In genomic region chr12:25096640-25097051, GRCm38 (mm10) we compare ENCODE assay signal across 7 mouse cellular contexts. TPM values are rescaled to one million over a fixed set of nuclear protein-coding genes. Genes with fewer than 3 reads are reported as not detected.
A peak's percentile ranks its signal among the peaks of the same experiment; 100 is the strongest.
DNase-seq lines count a peak whose midpoint lies in the region; ATAC-seq and TF ChIP-seq lines count a peak whose summit lies in the region.

No protein-coding gene starts in this region.

- peak overlapping the region; percentile 70 for H3K4me3 ChIP-seq in spleen, adult 2 months (ENCODE audit: extremely low read depth, insufficient read depth, insufficient read length)
- peak overlapping the region; percentile 60 for H3K4me3 ChIP-seq in embryonic fibroblast, embryonic 13.5 days (ENCODE audit: insufficient read depth, low read length)
- H3K4me3 ChIP-seq in midbrain, embryonic 15.5 days = peak overlapping the region; percentile 71

- peak overlapping the region; percentile 63 for H3K9ac ChIP-seq in midbrain, embryonic 15.5 days

- peaks cover 11% of the 10 kb centered on the region for H3K27me3 ChIP-seq in spleen, adult 2 months (ENCODE audit: control insufficient read depth, insufficient read depth, low read length)
- no peaks in the 10 kb centered on the region for H3K27me3 ChIP-seq in midbrain, embryonic 15.5 days (replicated peaks)

- peak overlapping the region; percentile 63 for H3K27ac ChIP-seq in spleen, adult 2 months (ENCODE audit: insufficient read depth, low read length)
- H3K27ac ChIP-seq in embryonic fibroblast, embryonic 13.5 days (ENCODE audit: insufficient read depth, low read length) = peak overlapping the region; percentile 32; the same call in 1 of the 2 replicates
- peak overlapping the region; percentile 93 for H3K27ac ChIP-seq in midbrain, embryonic 15.5 days

- WGBS in spleen, adult 2 months = 4% methylated on average over 15 of the region's 15 CpGs
- WGBS in midbrain, embryonic 15.5 days = 1% methylated on average over 15 of the region's 15 CpGs

- TF ChIP-seq POLR2A in spleen, adult 2 months (IDR thresholded peaks at IDR 0.05; ENCODE audit: low read depth, low read length) = no peak
- no peak for TF ChIP-seq POLR2A in embryonic fibroblast, embryonic 13.5 days (IDR thresholded peaks at IDR 0.05; ENCODE audit: low read depth, low read length)

- no peaks in the 10 kb centered on the region for H3K36me3 ChIP-seq in spleen, adult 2 months (ENCODE audit: control insufficient read depth, insufficient read depth, low read length)
- no peaks in the 10 kb centered on the region for H3K36me3 ChIP-seq in midbrain, embryonic 15.5 days (replicated peaks)

- peak overlapping the region; percentile 96 for H3K4me2 ChIP-seq in midbrain, embryonic 15.5 days

- no peak for ATAC-seq in midbrain, embryonic 15.5 days (replicated peaks)

- H3K9me3 ChIP-seq in midbrain, embryonic 15.5 days = no peaks in the 10 kb centered on the region

- peaks cover 21% of the 10 kb centered on the region for H3K4me1 ChIP-seq in spleen, adult 2 months (ENCODE audit: control insufficient read depth, insufficient read depth, insufficient read length)
- no peaks in the 10 kb centered on the region for H3K4me1 ChIP-seq in embryonic fibroblast, embryonic 13.5 days (ENCODE audit: control insufficient read depth, insufficient read depth, low read length)
- H3K4me1 ChIP-seq in midbrain, embryonic 15.5 days = peaks cover 75% of the 10 kb centered on the region

- TF ChIP-seq CTCF in spleen, adult 2 months (IDR thresholded peaks at IDR 0.05; ENCODE audit: extremely low read depth, insufficient read depth, insufficient read length, insufficient replicate concordance) = no peak
- TF ChIP-seq CTCF in embryonic fibroblast, embryonic 13.5 days (IDR thresholded peaks at IDR 0.05; ENCODE audit: borderline replicate concordance, insufficient read depth, low read length) = no peak

- DNase-seq in spleen, adult 2 months (ENCODE audit: low read depth in 1 of 2, low spot score in 2 of 2) = peak in 1 of 2 experiments; percentile 11
- no peak for DNase-seq in spleen, adult 12 weeks (ENCODE audit: low spot score)
- DNase-seq in kidney, adult 9 months = peak; percentile 70
- DNase-seq in ovary, postnatal 36 days (ENCODE audit: low spot score) = no peak
- no peak for DNase-seq in gastrocnemius, postnatal 4 days (ENCODE audit: low spot score in 2 of 2)

RNA-seq across cellular contexts. Expression of gene Id2, which starts 0.3 kb away (rescaled TPM):
- polyA plus RNA-seq in spleen, adult 2 months (2012; rRNA removed) = 106 and 113 TPM in 2 replicates
- 40.5 and 73.0 TPM in 2 replicates for polyA plus RNA-seq in embryonic fibroblast, embryonic 13.5 days (2011; ENCODE audit: insufficient read length, low read depth, missing spikeins)
- polyA plus RNA-seq in midbrain, embryonic 15.5 days (2015; fragmentation: Nextera tagmentation; extraction: Ambion mirVana) = 138 TPM in 2 replicates
- total RNA-seq in gastrocnemius, postnatal 4 days (2021) = 10 to 100 TPM; 18.8 to 23.9 TPM

Comparison
In these comparisons a context has a peak if more than half of its experiments do, and no peak if none do; other contexts are left out.
1. H3K27ac ChIP-seq: peak in every context shown above with its lines; median percentile 93 in midbrain, embryonic 15.5 days; 63 in spleen, adult 2 months; 32 in embryonic fibroblast, embryonic 13.5 days.